Comparison of ENCODE assay signal across 9 mouse cellular contexts in genomic region chr17:72606251-72606650, GRCm38 (mm10). TPM values are rescaled to one million over a fixed set of nuclear protein-coding genes. Genes with fewer than 3 reads are reported as not detected.
DNase-seq lines count a peak whose midpoint lies in the region; TF ChIP-seq lines count a peak whose summit lies in the region.
"Had no signal": no experiment of that assay in that cellular context is flagged by ENCODE, and none has a peak within 500 bp of the region (broad histone marks: within the 10 kb centered on the region; RNA-seq: fewer than 3 reads in every experiment).

No protein-coding gene starts in this region.

- H3K4me1 ChIP-seq in lung, adult 2 months (ENCODE audit: control insufficient read depth, insufficient read depth, low read length): no peaks in the 10 kb centered on the region

- peak; percentile 60 for TF ChIP-seq CTCF in lung, adult 2 months (IDR thresholded peaks at IDR 0.05; ENCODE audit: insufficient read depth, low read length)

- WGBS in lung, adult 2 months: 6% methylated on average over 4 of the region's 4 CpGs

- TF ChIP-seq POLR2A in lung, adult 2 months (IDR thresholded peaks at IDR 0.05; ENCODE audit: borderline replicate concordance, extremely low read depth, low read depth, low read length): no peak

- DNase-seq in CD4-positive helper T cell, adult 2 months (ENCODE audit: low read depth, low spot score): peak; percentile 53
- DNase-seq in T-cell, adult 2 months (ENCODE audit: low spot score): peak; percentile 44
- DNase-seq in cerebellum, postnatal 10 days: peak; percentile 96 to 98
- DNase-seq in frontal cortex, postnatal 25 days (ENCODE audit: low spot score in 2 of 2): peak; percentile 89 to 94
- DNase-seq in kidney, postnatal 4 days: peak; percentile 92
- DNase-seq in lung, adult 2 months: peak; percentile 77
- peak; percentile 98 for DNase-seq in right cerebral cortex, postnatal 4 days
- peak; percentile 32 for DNase-seq in yolk sac, embryonic 10.5 days (ENCODE audit: low spot score)

- no peak overlapping the region for H3K4me3 ChIP-seq in lung, adult 2 months (replicated peaks; ENCODE audit: extremely low read depth, low read depth, low read length)
- H3K4me3 ChIP-seq: hindbrain, embryonic 15.5 days had no signal

RNA-seq across cellular contexts. Expression of gene Alk, which starts 1.8 kb away (rescaled TPM):
- polyA plus RNA-seq in lung, adult 2 months (2012; rRNA removed): 0.03 TPM in 1 of 2 replicates, not detected in the other

Comparison
In these comparisons a context has a peak if more than half of its experiments do, and no peak if none do; other contexts are left out.
1. DNase-seq: peak in every context shown above with its lines; median percentile 98 in right cerebral cortex, postnatal 4 days; 97 in cerebellum, postnatal 10 days; 92 in kidney, postnatal 4 days; 92 in frontal cortex, postnatal 25 days; 77 in lung, adult 2 months; 53 in CD4-positive helper T cell, adult 2 months; 44 in T-cell, adult 2 months; 32 in yolk sac, embryonic 10.5 days.